Mouse (Mus musculus): ENCODE measurements around the gene Glrx5.
A peak's percentile ranks its signal among the peaks of the same experiment; 100 is the strongest.

DNA sequence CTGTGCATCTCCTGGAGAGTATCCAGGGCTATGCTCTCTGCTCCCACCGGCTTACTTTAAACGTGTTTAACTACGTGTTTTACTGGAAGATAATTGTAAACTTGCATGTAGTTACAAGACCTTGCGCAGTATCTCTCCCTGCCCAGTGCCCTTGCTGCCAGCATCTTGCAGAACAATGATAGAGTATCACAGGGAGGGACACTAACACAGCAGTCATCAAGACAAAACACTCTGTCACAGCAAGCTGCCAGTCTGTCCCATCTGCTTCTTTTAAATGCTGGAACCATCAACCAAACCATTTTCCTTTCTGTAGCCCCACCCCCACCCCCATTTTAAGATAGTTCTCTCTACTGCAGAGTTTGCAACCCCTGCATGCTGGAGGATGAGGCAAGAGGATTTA, 16.3 kb upstream of the Glrx5 start:
- TF ChIP-seq CTCF (IDR thresholded peaks at IDR 0.05; ENCODE audit: low read depth) (no peak), EP300 (IDR thresholded peaks at IDR 0.05; ENCODE audit: low read depth) (peak; percentile 91)

Data from liver, postnatal 0 days (tissue).